Mouse (Mus musculus) bone marrow, adult 2 months (tissue): ENCODE data around the gene Fam71e1. TPM values are rescaled to one million over a fixed set of nuclear protein-coding genes. Genes with fewer than 3 reads are reported as not detected.

Source experiments
- H3K27ac ChIP-seq: fragments of 200-500 bp; 2 replicates; pipeline ENCODE4 v1.5.1; 2012; ENCODE audit warnings: low read depth, mild to moderate bottlenecking, control low read depth, inconsistent platforms, low read length; ENCODE audit not compliant: control insufficient read depth, poor library complexity, insufficient read depth
- H3K4me1 ChIP-seq: fragments of 200-500 bp; 2 replicates; pipeline ENCODE4 v1.6.1; 2011; ENCODE audit warnings: low read length; ENCODE audit not compliant: control insufficient read depth, insufficient read depth
- H3K4me3 ChIP-seq: fragments of 200-500 bp; replicated peaks from 2 replicates; pipeline ENCODE3; 2011; ENCODE audit warnings: mild to moderate bottlenecking, low read depth, low read length, control low read depth; ENCODE audit not compliant: control insufficient read depth
- CTCF ChIP-seq: fragments of 200-500 bp; IDR thresholded peaks from 2 replicates; pipeline ENCODE4 v1.5.1; 2011; ENCODE audit warnings: low read length, control low read depth; ENCODE audit not compliant: control insufficient read depth, insufficient read depth
- POLR2A ChIP-seq: fragments of 200-500 bp; IDR thresholded peaks from 2 replicates; pipeline ENCODE4 v1.6.1; 2011; ENCODE audit warnings: low read depth, mild to moderate bottlenecking, control low read depth, low read length, borderline replicate concordance; ENCODE audit not compliant: control insufficient read depth
- WGBS: fragments of 180-500 bp; shearing (Covaris S2); methylation state at CpG from one replicate; pipeline ENCODE4 v1.1.7; 2018; 5-methylcytosine and 5-hydroxymethylcytosine counted together
- polyA plus RNA-seq: library from polyadenylated mRNA; stranded (reverse); fragments of >200 nt; gene quantifications from 2 replicates; pipeline ENCODE4 v1.2.4, GENCODE M21; 2011; ENCODE audit warnings: low replicate concordance; ENCODE audit not compliant: missing spikeins, insufficient read depth, insufficient read length

Gene Fam71e1
- polyA plus RNA-seq, 1 experiment = 5.0 TPM

GRCm38 (mm10) chr7:44543071-44543470 is 46.7 kb downstream of the Fam71e1 start:
- no peak overlapping the region for H3K4me3 ChIP-seq
- peaks cover 7% of the 10 kb centered on the region; the same call in 1 of the 2 replicates for H3K4me1 ChIP-seq
- no peak for TF ChIP-seq POLR2A
- TF ChIP-seq CTCF = no peak
- no peak overlapping the region for H3K27ac ChIP-seq
- WGBS = 85% methylated on average over 12 of the region's 12 CpGs

DNA sequence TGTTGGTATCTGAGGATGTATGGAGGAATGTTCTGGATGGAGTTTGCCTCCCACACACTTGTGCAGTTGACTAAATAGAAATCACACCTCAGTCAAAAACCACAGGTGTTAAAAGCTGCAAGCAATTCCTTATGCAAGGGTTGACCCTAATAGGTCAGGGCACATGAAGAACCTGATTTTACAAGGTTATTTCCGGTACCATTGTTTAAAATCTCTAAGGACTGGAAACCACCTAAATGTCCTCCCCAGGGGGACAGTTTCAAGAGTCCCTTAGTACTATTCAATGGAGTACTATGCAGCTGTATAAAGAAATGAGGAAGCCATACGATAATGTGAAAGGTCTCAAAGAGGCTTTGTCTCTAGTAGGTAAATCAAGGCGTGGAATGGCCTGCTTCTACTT is 49.9 kb downstream of the Fam71e1 start:
- H3K27ac ChIP-seq = no peak overlapping the region
- peaks cover 9% of the 10 kb centered on the region; the same call in 1 of the 2 replicates for H3K4me1 ChIP-seq
- 87% methylated on average over 3 of the region's 3 CpGs for WGBS
- H3K4me3 ChIP-seq = no peak overlapping the region
- TF ChIP-seq CTCF (no peak), POLR2A (no peak)

DNA sequence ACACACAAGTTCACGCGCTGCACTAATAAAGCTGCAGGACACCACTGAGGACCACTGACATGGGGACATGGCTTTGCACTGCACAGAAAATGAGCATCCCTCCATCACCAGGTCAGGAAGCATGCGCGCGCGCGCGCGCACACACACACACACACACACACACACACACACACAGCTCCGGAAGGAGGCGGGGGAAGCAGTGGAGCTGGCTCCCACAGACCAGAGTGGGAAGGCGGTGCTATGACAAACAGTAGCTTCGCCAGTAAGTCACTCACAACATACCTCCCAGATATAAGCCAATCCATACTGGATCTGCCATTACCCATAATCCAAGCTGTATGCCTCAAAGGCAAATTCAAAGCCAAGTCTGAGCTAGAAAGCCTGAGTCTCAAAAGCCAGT is 50.7 kb downstream of the Fam71e1 start:
- 47% methylated on average over 13 of the region's 13 CpGs for WGBS
- Histone ChIP-seq H3K27ac (no peak overlapping the region; the same call in 1 of the 2 replicates), H3K4me1 (peaks cover 9% of the 10 kb centered on the region; the same call in 1 of the 2 replicates), H3K4me3 (peak overlapping the region; percentile 39)
- TF ChIP-seq POLR2A = no peak

DNA sequence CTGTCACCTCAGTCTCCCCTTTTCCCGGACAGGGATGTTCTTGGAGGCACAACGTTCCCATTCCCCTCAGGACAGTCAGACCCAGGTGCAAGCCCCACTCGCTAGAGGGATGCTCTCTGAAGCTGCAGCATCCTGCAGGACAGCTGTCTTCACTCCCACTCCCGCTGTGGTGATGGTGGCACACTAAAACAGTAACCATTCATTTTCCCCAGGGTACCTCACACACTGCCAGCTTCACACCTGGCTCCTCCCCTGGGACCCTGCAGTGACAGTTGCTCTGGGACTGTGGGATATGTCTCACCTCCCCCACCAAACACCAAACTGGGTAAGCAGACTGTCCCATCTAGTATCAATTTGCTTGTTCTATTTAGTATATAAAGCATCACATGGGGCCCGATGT is 51.3 kb downstream of the Fam71e1 start:
- no peak for TF ChIP-seq CTCF
- TF ChIP-seq POLR2A = no peak
- Histone ChIP-seq H3K27ac (peak overlapping the region; percentile 50), H3K4me1 (peaks cover 9% of the 10 kb centered on the region; the same call in 1 of the 2 replicates), H3K4me3 (peak overlapping the region; percentile 89)
- WGBS = 17% methylated on average over 5 of the region's 5 CpGs

DNA sequence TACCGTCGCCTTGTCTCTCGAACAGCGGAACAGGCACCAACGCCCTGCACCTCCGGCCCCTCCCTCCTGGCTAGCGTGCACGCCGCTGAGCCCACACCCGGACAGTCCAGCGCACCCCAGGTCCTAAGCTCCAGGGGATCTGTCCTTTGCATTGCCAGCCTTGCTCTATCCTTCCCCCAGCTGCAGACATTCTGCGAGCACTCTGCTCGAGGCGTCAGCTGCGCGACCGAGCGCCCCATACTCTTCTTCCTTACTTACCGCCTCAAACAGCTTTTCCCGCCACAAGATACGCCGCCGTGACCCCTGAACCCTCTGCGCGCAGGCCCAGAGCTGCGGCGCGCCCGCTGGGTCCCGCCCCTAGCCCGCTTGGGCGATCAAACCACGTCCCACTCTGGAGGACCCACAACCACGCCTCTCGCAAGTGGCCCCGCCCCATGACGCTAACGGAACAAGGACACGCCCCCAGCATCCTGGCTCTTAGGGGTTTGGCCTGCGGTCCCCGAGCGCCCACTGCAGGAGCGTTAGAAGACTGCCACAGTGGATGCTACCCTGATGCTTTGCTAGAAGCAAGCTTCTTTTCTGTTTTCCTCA is 52.2 kb downstream of the Fam71e1 start, which contains the start of gene Pold1:
Gene Pold1 (minus strand): TSS at position 353 of the 591 bp plus-strand sequence.
- Histone ChIP-seq H3K27ac (peak within 1 kb of the TSS; percentile 79), H3K4me1 (peaks cover 9% of the 10 kb centered on the region; the same call in 1 of the 2 replicates), H3K4me3 (peak within 1 kb of the TSS; percentile 89)
- TF ChIP-seq CTCF (peak; percentile 93), POLR2A (peak; percentile 58; the same call in 1 of the 2 replicates)
- under 1% methylated on average over 43 of the region's 43 CpGs for WGBS

DNA sequence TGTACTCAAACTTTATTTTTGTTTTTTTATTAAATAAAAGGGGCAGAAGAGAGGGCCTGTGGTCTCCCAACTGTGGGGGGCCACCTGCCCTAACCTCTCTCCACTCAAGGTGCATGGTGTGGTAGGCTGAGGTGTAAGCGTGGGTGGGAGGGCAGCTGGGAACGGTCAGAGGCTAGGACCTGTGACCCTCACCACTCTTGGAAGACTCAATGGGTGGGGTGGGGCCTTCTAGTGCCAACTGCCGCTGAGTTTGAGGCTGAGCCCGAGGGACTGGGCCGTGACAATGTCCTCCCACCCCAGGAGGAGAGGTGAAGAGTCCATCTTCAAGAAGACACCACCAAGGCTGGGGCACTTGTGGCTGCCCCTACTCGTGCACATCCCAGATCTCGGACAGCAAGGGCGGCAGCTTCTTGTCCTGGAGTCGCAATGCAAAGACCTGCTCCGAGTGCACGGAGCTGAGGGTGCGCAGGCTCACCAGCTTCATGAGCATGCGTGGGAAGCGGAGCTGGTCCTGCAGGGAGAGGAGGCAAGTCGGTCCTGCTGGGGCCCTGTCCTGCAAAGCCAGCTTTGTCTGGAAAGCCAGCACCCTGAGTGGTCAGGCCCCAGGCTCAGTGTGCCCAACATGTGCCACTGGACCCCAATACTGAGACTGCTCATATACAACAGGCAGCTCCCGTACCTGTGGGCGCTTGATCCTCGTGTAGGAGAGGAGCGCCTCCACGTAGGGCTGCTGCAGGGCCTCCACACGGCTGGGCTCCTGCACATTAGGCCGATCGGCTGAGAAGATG is 53.4 kb downstream of the Fam71e1 start:
- no peak overlapping the region for H3K4me3 ChIP-seq
- H3K4me1 ChIP-seq = peaks cover 9% of the 10 kb centered on the region; the same call in 1 of the 2 replicates
- H3K27ac ChIP-seq = no peak overlapping the region; the same call in 1 of the 2 replicates
- TF ChIP-seq CTCF = no peak
- no peak for TF ChIP-seq POLR2A
- 93% methylated on average over 23 of the region's 23 CpGs for WGBS

- 85% methylated on average over 12 of the region's 12 CpGs for WGBS
- no peak for TF ChIP-seq POLR2A
- TF ChIP-seq CTCF = no peak
Measured at GRCm38 (mm10) chr7:44550409-44550678, 54.0 kb downstream of the Fam71e1 start.

More at GRCm38 (mm10) chr7:44550409-44550678, 54.0 kb downstream of the Fam71e1 start:
- Histone ChIP-seq H3K27ac (no peak overlapping the region; the same call in 1 of the 2 replicates), H3K4me1 (peaks cover 9% of the 10 kb centered on the region; the same call in 1 of the 2 replicates), H3K4me3 (no peak overlapping the region)

Other genes with a start within 250 kb of the Fam71e1 start
- 2.0 TPM in 1 of 2 replicates, not detected in the other for gene 1700028J19Rik, start 249.9 kb upstream of the Fam71e1 start, polyA plus RNA-seq
- 45.1 and 74.8 TPM in 2 replicates for gene 2410002F23Rik, start 249.9 kb upstream of the Fam71e1 start, polyA plus RNA-seq
- not detected in 2 replicates for gene Acp4, start 239.2 kb upstream of the Fam71e1 start, polyA plus RNA-seq
- gene Gm15517, start 235.1 kb upstream of the Fam71e1 start, polyA plus RNA-seq = not detected in 2 replicates
- gene Clec11a, start 189.7 kb upstream of the Fam71e1 start, polyA plus RNA-seq = 0.75 and 1.8 TPM in 2 replicates
- 1.9 and 4.2 TPM in 2 replicates for gene Shank1, start 186.3 kb upstream of the Fam71e1 start, polyA plus RNA-seq
- gene Syt3, start 112.5 kb upstream of the Fam71e1 start, polyA plus RNA-seq = not detected in 2 replicates
- gene 1700008O03Rik, start 110.8 kb upstream of the Fam71e1 start, polyA plus RNA-seq = not detected in 2 replicates
- gene Lrrc4b, start 67.6 kb upstream of the Fam71e1 start, polyA plus RNA-seq = 0.92 TPM in 1 of 2 replicates, not detected in the other
- not detected in 2 replicates for gene Aspdh, start 31.2 kb upstream of the Fam71e1 start, polyA plus RNA-seq
- 128 and 154 TPM in 2 replicates for gene Josd2, start 28.6 kb upstream of the Fam71e1 start, polyA plus RNA-seq
- gene Emc10, start 52 bp upstream of the Fam71e1 start, polyA plus RNA-seq = 41.8 and 58.8 TPM in 2 replicates
- 1.5 and 5.4 TPM in 2 replicates for gene Mybpc2, start 28.1 kb downstream of the Fam71e1 start, polyA plus RNA-seq
- gene Spib, start 35.5 kb downstream of the Fam71e1 start, polyA plus RNA-seq = 25.0 and 55.6 TPM in 2 replicates
- 147 and 216 TPM in 2 replicates for gene Pold1, start 52.3 kb downstream of the Fam71e1 start, polyA plus RNA-seq
- 87.8 and 123 TPM in 2 replicates for gene Nr1h2, start 57.4 kb downstream of the Fam71e1 start, polyA plus RNA-seq
- gene Napsa, start 75.8 kb downstream of the Fam71e1 start, polyA plus RNA-seq = 21.1 and 49.7 TPM in 2 replicates
- 1.1 and 3.9 TPM in 2 replicates for gene Kcnc3, start 94.1 kb downstream of the Fam71e1 start, polyA plus RNA-seq
- 0.41 TPM in 1 of 2 replicates, not detected in the other for gene Myh14, start 174.3 kb downstream of the Fam71e1 start, polyA plus RNA-seq
- gene Izumo2, start 212.2 kb downstream of the Fam71e1 start, polyA plus RNA-seq = not detected in 2 replicates